Mouse (Mus musculus): ENCODE data around the gene Gm9887. TPM values are rescaled to one million over a fixed set of nuclear protein-coding genes. Genes with fewer than 3 reads are reported as not detected.

Gene Gm9887
- 1.8 and 2.4 TPM in 2 replicates for polyA plus RNA-seq (2015; fragmentation: Nextera tagmentation; extraction: Ambion mirVana)

DNA sequence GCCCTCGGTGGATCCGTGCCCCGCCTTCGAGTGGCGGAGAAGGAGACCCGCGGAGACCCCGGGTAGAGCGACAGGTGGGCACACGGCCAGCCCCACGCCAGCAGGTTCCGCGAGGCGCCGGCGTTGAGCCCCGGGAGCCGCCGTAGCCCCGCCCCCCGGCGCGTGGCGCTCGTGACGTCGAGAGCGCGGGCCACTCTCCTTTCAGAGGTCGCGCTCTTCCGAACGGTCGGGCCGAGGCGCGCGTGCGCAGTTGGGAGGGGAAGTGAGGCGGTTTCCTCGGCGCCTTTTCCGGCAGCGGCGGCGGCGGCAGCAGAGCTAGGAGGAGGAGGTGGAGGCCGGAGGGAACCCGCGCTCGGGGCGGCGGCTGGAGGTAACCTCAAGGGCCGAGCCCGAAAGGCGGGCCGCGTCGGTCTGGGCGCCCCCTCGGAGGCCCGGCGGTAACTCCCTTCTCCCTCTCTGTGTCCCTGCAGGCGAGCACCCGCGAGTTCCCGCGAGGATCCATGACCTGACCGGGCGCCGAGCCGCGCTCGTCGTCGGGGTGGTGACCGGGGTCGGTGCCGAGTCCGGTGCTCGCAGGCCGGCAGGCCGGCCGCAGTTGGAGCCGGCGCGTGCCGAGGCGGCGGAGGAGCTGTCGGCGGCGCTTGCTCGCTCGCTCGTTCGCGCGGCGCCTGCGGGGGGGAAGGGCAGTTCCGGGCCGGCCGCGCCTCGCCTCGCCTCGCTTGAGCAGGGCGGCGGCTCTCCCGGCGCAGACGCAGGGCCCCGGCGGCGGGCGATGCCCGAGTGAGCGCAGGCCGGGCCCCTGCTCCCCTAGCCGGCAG is at the start of gene Gm9887, which contains the start of gene Arf6:
Gene Gm9887 (minus strand): TSS at position 605 of the 818 bp plus-strand sequence.
Gene Arf6 (plus strand): TSS at position 297 of the 818 bp plus-strand sequence.
- ATAC-seq (ENCODE audit: insufficient number of reproducible peaks, low FRiP score, low TSS enrichment, low read depth), result peak; percentile 94
- H3K27me3 ChIP-seq, result no peaks in the 10 kb centered on the region
- H3K4me1 ChIP-seq, result peaks cover 19% of the 10 kb centered on the region; the same call in 1 of the 2 replicates
- peak within 1 kb of the TSS; percentile 99 for H3K27ac ChIP-seq
- peak within 1 kb of the TSS; percentile 97 for H3K4me3 ChIP-seq
- no peaks in the 10 kb centered on the region for H3K9me3 ChIP-seq
- no peaks in the 10 kb centered on the region for H3K36me3 ChIP-seq
- peak within 1 kb of the TSS; percentile 81 for H3K4me2 ChIP-seq
- under 1% methylated on average over 86 of the region's 121 CpGs for WGBS
- peak within 1 kb of the TSS; percentile 98 for H3K9ac ChIP-seq

DNA sequence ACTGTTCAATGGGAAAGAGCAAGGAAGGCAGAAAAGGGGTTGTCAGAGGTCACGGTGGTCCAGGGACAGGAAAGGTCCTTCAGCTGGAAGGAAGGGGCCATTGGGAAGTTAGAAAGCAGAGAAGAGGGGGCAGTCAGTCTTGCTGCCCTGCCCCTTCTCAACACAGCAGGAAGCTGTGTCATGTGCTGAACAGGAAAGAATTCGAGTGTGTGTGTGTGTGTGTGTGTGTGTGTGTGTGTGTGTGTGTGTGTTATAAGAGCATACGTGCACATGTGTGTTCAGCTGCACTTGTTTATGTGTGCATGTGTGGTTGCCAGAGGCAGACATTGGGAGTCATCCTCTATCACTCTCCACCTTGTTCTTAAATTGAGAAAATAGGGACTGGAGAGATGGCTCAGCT is 48.5 kb upstream of the Gm9887 start:
- no peak for ATAC-seq (ENCODE audit: insufficient number of reproducible peaks, low FRiP score, low TSS enrichment, low read depth)
- Histone ChIP-seq H3K36me3 (no peaks in the 10 kb centered on the region), H3K9ac (no peak overlapping the region), H3K9me3 (no peaks in the 10 kb centered on the region; the same call in 1 of the 2 replicates), H3K27me3 (no peaks in the 10 kb centered on the region), H3K4me3 (no peak overlapping the region), H3K27ac (no peak overlapping the region), H3K4me2 (no peak overlapping the region), H3K4me1 (peaks cover 18% of the 10 kb centered on the region; the same call in 1 of the 2 replicates)
- 49% methylated on average over 3 of the region's 3 CpGs for WGBS

DNA sequence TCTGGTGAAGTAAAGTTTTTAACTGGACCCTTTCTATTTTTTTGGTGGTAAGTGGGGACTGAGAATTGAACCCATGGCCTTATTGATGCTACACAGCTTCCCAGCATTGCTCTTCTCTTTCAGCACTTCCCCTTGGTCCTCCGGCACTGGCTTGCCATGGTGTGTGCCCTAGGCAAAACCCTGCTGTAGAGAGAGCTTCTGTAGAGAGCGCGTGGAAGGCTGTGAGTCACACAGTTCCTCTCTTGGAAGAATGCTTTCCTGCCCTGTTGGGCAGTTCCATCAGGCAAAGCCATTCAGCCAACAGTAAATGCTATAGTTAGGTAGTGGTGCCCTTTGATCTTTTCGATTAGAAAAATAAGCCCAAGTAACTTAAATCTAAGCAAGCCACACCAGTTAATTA is 47.3 kb upstream of the Gm9887 start:
- H3K36me3 ChIP-seq, result no peaks in the 10 kb centered on the region
- ATAC-seq (ENCODE audit: insufficient number of reproducible peaks, low FRiP score, low TSS enrichment, low read depth), result no peak
- 61% methylated on average over 4 of the region's 4 CpGs for WGBS

DNA sequence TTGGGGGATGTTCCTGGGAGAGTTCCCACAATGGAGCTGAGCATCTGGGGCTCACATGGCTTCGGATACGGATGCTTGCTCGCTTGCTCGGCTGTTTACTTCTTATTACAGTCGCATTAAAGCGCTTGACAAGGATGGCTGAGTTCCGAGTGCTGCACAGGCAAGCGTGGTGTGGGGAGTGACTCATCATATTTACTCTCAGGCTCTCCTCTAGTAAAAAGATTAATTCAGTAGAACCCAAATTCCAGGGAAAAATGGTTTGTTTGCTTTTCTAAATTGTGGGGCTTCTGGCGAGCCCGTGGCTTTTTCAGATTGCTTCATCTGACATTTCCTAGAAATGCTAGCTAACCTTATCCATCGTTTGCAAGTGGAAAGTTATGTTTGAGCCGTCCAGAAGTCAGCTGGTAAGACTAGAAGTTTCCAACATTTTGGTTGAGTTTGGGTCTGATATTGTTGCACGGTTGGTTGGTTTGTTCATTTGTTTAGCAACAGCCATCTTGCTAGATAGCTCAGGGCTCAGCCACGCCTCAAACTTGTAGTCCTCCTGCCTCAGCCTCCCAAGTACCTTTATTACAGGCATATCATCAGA is 46.9 kb upstream of the Gm9887 start:
- H3K9me3 ChIP-seq, result no peaks in the 10 kb centered on the region; the same call in 1 of the 2 replicates
- no peak overlapping the region for H3K4me3 ChIP-seq
- WGBS, result 69% methylated on average over 14 of the region's 14 CpGs
- H3K27me3 ChIP-seq, result no peaks in the 10 kb centered on the region
- ATAC-seq (ENCODE audit: insufficient number of reproducible peaks, low FRiP score, low TSS enrichment, low read depth), result no peak
- no peak overlapping the region for H3K9ac ChIP-seq
- H3K27ac ChIP-seq, result no peak overlapping the region
- H3K4me2 ChIP-seq, result no peak overlapping the region
- H3K36me3 ChIP-seq, result no peaks in the 10 kb centered on the region
- peaks cover 12% of the 10 kb centered on the region; the same call in 1 of the 2 replicates for H3K4me1 ChIP-seq

More for the DNA sequence above, 47.3 kb upstream of the Gm9887 start:
- Histone ChIP-seq H3K27me3 (no peaks in the 10 kb centered on the region), H3K9me3 (no peaks in the 10 kb centered on the region; the same call in 1 of the 2 replicates), H3K4me2 (no peak overlapping the region), H3K4me3 (no peak overlapping the region), H3K4me1 (peaks cover 14% of the 10 kb centered on the region; the same call in 1 of the 2 replicates), H3K9ac (no peak overlapping the region), H3K27ac (no peak overlapping the region)

DNA sequence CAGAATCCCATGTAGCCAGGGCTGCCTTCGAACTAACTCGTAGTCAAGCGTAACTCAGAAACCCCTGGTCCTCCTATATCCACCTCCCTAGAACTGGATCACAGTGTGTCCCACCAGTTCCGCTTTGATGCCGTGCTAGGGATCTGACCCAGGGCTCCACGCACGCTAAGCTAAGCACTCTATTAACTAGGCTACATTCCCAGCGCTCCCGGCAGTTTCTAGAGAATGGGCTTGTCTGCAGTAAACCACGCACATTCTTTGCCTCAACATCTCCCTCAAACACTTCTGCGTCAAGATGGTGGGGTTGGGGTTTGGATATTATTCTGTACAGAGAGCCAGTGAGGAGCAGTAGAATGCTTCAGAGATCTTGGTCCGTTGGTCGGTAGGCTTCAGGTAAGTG is 46.3 kb upstream of the Gm9887 start:
- no peak overlapping the region for H3K27ac ChIP-seq
- ATAC-seq (ENCODE audit: insufficient number of reproducible peaks, low FRiP score, low TSS enrichment, low read depth), result no peak
- H3K4me3 ChIP-seq, result no peak overlapping the region
- H3K9me3 ChIP-seq, result no peaks in the 10 kb centered on the region; the same call in 1 of the 2 replicates
- no peaks in the 10 kb centered on the region for H3K36me3 ChIP-seq
- H3K27me3 ChIP-seq, result no peaks in the 10 kb centered on the region
- no peak overlapping the region for H3K9ac ChIP-seq
- WGBS, result 85% methylated on average over 13 of the region's 13 CpGs
- no peak overlapping the region for H3K4me2 ChIP-seq
- peaks cover 12% of the 10 kb centered on the region; the same call in 1 of the 2 replicates for H3K4me1 ChIP-seq

DNA sequence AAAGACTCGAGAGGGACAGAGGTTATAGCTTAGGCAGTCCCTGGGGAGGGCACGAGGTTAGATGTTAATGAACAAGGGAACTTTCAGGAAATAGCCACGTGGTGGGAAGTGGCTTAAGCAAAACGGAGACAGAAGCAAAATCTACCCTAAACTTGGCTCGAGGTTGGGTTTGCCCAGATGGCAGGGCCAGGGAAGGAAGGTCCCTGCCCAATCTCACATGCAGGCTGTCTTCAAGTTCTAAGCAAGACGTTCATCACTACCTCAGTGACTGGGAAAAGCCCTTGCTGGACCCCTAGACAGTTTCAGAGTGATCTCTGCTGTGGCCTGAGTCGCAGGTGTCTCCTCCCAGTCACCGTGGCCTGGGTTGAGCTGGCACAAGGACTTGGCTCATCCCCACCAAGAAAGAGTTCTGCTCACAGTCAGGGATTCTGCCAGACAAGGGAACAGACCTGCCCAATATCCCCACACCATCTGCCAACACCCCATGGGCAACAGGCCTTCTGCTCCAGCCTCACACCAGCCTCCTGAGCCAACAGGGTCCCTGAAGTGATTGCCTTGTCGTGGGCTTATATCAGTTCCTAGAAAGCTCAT is 45.5 kb upstream of the Gm9887 start:
- 47% methylated on average over 9 of the region's 9 CpGs for WGBS
- Histone ChIP-seq H3K4me2 (no peak overlapping the region), H3K9me3 (no peaks in the 10 kb centered on the region; the same call in 1 of the 2 replicates), H3K27ac (no peak overlapping the region), H3K4me3 (no peak overlapping the region), H3K9ac (no peak overlapping the region), H3K4me1 (peaks cover 7% of the 10 kb centered on the region; the same call in 1 of the 2 replicates), H3K36me3 (no peaks in the 10 kb centered on the region), H3K27me3 (no peaks in the 10 kb centered on the region)
- ATAC-seq (ENCODE audit: insufficient number of reproducible peaks, low FRiP score, low TSS enrichment, low read depth), result no peak

DNA sequence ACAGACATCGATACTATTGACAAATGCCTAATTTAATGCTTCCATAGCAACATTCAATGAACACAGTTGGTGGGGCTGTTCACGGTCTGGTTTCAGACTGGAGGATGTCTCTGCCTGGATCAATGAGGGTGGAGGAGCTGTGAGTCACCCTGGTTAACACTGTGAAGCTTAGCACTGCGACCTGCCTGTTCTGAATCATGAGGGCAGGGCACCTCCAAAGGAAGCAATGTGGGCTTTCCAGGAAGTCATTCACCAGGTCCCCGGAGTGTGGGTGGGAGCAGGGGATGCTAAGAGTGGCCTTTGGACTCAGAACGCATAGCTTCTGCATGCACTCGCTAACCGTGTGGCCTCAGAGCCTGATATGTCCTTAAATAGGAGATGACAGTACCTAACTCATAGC is 44.5 kb upstream of the Gm9887 start:
- H3K9ac ChIP-seq, result no peak overlapping the region
- H3K4me3 ChIP-seq, result no peak overlapping the region
- H3K4me2 ChIP-seq, result no peak overlapping the region
- no peaks in the 10 kb centered on the region for H3K36me3 ChIP-seq
- H3K27me3 ChIP-seq, result no peaks in the 10 kb centered on the region
- H3K9me3 ChIP-seq, result no peaks in the 10 kb centered on the region
- no peak overlapping the region for H3K27ac ChIP-seq
- 75% methylated on average over 7 of the region's 7 CpGs for WGBS
- no peak for ATAC-seq (ENCODE audit: insufficient number of reproducible peaks, low FRiP score, low TSS enrichment, low read depth)
- H3K4me1 ChIP-seq, result 0 out of 2 replicates have a peak, but pooled peaks cover 6% of the 10 kb centered on the region

DNA sequence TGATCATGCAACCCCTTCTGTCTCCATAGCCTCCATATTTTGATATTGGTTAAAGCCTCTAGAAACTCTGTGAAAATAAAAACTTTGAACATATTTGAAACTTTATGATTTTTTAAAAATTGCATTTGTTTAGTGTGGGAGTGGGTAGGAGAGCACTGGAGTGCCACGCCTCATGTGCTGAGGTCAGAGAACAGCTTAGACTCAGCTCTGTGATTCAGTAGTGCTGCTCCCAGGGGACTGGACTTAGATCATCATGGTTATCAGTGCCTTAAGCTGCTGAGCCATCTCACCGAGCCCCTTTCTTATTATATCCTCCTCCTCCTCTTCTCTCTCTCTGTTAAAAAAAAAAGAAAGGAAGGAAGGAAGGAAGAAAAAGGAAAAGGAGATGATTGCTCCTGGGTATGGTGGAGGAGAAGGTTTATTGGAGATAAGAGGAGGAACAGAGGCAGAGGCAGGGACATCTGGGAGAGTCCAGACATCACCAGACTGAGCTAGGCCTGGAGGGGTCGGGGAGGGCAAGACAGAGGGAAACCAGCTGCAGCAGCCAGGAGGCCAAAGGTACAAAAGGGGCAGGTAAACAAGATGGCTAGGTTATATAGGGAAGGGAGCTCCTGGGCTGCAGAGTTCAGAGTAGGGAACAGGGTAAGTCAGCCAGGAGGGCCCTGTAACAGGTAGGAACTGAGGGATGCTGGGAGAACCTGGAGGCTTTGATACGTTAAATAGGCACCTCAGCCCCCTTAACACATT is 42.7 kb upstream of the Gm9887 start:
- no peak overlapping the region for H3K4me2 ChIP-seq
- 69% methylated on average over 4 of the region's 4 CpGs for WGBS
- H3K4me1 ChIP-seq, result 0 out of 2 replicates have a peak, but pooled peaks cover 6% of the 10 kb centered on the region
- H3K36me3 ChIP-seq, result no peaks in the 10 kb centered on the region
- no peak overlapping the region for H3K4me3 ChIP-seq
- no peak for ATAC-seq (ENCODE audit: insufficient number of reproducible peaks, low FRiP score, low TSS enrichment, low read depth)
- no peak overlapping the region for H3K27ac ChIP-seq
- no peaks in the 10 kb centered on the region for H3K9me3 ChIP-seq
- no peak overlapping the region for H3K9ac ChIP-seq
- no peaks in the 10 kb centered on the region for H3K27me3 ChIP-seq

DNA sequence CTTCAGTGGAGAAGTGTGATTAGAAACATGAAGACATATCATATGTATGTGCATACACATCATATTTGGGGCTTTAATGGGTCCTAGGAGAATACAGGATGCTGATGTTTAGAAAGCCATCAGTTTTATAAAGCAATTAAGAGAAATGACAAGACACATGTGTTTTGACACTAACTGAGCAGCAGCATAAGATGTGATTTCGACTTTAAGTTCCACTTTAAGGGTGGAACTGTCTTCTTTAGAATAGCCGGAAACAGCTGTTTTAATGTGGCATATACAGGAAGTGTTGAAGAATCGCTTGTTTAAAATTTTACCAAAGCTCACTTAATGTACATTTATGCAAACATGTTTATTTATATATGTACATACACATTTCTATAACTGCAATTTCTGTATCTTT is 41.0 kb upstream of the Gm9887 start:
- H3K36me3 ChIP-seq, result no peaks in the 10 kb centered on the region
- WGBS, result 73% methylated on average over 3 of the region's 3 CpGs
- ATAC-seq (ENCODE audit: insufficient number of reproducible peaks, low FRiP score, low TSS enrichment, low read depth), result no peak

DNA sequence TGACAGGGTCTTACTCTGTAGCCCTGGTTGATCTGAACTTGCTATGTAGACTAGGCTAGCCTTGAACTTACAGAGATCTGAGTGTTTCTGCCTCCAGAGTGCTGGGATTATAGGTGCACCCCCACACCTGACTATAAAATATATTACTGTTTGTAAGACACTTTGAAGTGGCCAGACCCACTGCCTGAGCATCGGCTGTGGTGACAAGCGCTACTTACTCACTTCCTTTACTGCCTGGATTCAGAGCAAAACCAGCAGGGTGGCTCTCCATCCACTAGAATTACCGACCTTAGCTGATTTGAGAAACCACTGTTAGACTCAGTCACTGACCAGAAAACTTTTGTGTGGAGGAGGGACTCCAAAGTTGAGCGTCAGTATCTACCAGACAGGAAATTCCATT is 39.7 kb upstream of the Gm9887 start:
- Histone ChIP-seq H3K4me2 (no peak overlapping the region), H3K9me3 (no peaks in the 10 kb centered on the region), H3K9ac (no peak overlapping the region), H3K4me1 (no peaks in the 10 kb centered on the region), H3K36me3 (no peaks in the 10 kb centered on the region), H3K4me3 (no peak overlapping the region), H3K27ac (no peak overlapping the region), H3K27me3 (no peaks in the 10 kb centered on the region)
- ATAC-seq (ENCODE audit: insufficient number of reproducible peaks, low FRiP score, low TSS enrichment, low read depth), result no peak
- WGBS, result 33% methylated on average over 4 of the region's 4 CpGs

More for the DNA sequence above, 41.0 kb upstream of the Gm9887 start:
- Histone ChIP-seq H3K9ac (no peak overlapping the region), H3K27ac (no peak overlapping the region), H3K4me2 (no peak overlapping the region), H3K4me1 (0 out of 2 replicates have a peak, but pooled peaks cover 6% of the 10 kb centered on the region), H3K4me3 (no peak overlapping the region), H3K9me3 (no peaks in the 10 kb centered on the region), H3K27me3 (no peaks in the 10 kb centered on the region)

DNA sequence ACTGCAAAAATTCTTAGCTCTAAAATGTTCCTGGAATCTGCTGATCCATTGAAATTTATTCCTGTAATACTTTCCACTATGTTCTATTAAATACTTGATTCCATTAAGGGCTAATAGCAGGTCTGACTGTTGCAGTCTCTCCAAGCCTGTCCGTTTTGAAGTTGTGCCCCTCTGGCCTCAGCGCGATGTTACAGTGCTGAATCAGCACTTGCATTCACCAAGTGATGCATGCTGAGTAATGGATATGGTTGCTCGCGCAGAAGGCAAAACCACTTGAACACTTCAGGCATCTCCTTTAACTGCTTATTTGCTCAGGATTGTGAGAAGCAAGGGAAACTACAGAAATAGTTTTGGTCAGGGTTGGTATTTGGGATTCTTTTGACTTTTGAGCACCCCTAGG is 38.5 kb upstream of the Gm9887 start:
- H3K4me1 ChIP-seq, result no peaks in the 10 kb centered on the region
- H3K36me3 ChIP-seq, result no peaks in the 10 kb centered on the region
- H3K27ac ChIP-seq, result 0 out of 2 replicates have a peak overlapping the region, but pooled peaks have one; percentile 7
- ATAC-seq (ENCODE audit: insufficient number of reproducible peaks, low FRiP score, low TSS enrichment, low read depth), result no peak
- 54% methylated on average over 5 of the region's 5 CpGs for WGBS
- no peaks in the 10 kb centered on the region for H3K9me3 ChIP-seq
- H3K27me3 ChIP-seq, result no peaks in the 10 kb centered on the region
- no peak overlapping the region for H3K4me2 ChIP-seq
- no peak overlapping the region for H3K9ac ChIP-seq
- H3K4me3 ChIP-seq, result no peak overlapping the region

Measured in limb, embryonic 15.5 days (tissue).